Mouse (Mus musculus) T-helper 1 cell (primary cell): Measurements from ENCODE around the gene Hdgfl3.

ENCODE experiments used
- in situ Hi-C: fragments of 300-600 bp; cut with MboI, MseI; formaldehyde crosslinking; loops from one replicate; pipeline ENCODE4 v1.15.1; 2025; ENCODE audit warnings: high pct_unique_total_duplicates

Gene Hdgfl3

DNA sequence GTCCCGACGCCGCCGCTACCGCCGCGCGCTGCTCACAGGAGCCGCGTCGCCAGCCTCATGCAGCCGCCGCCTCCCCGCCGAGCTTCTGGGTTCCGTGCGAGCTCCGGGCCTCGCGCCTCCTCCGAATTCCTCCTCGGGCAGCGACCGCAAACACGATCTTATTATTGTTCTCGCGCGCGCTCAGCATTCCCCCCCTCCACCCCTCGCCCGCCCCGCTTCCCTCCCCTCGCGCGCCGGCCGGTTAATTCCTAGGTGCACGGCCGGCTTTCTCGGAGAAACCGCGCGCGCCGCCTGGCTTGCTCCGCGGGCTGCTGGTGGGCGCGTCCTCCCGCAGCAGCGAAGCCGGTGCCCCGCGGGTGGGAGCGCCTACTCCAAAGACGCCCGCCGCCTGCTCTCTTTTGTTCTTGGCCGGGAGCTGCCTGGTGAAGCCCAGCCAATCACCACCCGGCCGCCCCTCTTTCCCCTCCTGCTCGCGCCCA is at the start of gene Hdgfl3:
Gene Hdgfl3 (minus strand): TSS at position 207 of the 479 bp plus-strand sequence.
- in situ Hi-C loops, result no loop called here

DNA sequence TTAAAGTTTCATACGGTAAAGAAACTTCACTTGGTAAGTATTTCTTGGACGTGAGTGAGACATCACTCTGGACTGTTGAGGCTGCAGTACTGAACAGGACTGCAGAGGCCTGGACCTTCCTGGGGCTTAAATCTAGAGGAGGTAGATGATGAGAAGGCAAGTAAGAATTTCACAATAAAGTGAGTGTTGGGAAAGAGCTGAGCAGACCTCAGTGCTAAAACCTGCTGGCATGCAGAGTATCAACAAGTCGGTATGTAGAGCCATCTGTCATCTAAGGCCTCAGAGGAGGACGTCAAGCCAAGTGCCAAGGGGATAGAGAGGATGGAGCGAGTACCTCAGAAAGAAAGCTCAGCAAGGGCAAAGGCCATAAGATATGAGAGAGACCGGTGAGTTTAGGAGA is 49.4 kb upstream of the Hdgfl3 start:
- in situ Hi-C loops, result no loop called here

DNA sequence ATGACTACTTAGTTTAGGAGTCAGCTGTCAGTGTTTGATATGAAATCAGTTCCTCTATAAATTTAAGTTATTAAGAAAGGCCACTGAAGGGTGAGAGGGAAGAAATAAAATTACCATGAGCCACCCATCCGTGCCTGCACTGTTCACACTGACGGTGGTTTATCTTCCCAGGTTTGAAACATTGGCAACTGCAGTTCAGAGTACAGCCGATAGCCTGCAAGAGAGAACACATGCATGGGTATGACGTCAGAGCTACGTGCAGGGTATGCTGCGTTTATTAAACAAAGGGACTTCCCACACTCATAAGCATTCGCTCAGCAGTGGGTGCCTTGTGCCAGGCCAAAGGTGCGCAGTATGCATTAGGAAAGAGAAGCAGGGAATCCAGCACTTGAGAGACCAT is 44.0 kb upstream of the Hdgfl3 start:
- in situ Hi-C loops, result no loop called here

- in situ Hi-C loops, result no loop called here
Measured at GRCm38 (mm10) chr7:81974616-81975015, 40.3 kb upstream of the Hdgfl3 start.

- in situ Hi-C loops, result no loop called here
Measured at GRCm38 (mm10) chr7:81973939-81974338, 39.7 kb upstream of the Hdgfl3 start.

- in situ Hi-C loops, result no loop called here
Measured at GRCm38 (mm10) chr7:81973339-81973738, 39.1 kb upstream of the Hdgfl3 start.

- in situ Hi-C loops, result no loop called here
Measured at GRCm38 (mm10) chr7:81968975-81969374, 34.7 kb upstream of the Hdgfl3 start.

DNA sequence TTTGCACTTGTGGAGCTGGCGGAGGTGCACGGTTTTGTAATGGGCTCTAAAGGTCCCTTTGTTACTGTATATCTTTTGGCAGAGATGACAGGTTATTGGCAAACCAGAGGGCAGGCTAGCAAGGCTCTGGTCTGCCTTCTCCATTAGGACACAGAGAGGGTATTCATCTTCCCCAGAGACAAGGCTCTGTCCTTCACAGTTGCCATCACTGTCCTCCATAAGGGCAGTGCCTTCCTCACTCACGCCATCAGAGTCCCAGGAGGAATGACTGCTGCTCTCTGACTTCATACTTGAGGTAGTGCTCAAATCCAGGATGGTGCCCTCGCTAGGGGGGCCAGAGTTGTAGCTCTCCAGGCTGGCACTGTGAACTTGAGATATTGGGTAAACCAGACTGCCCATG is 34.2 kb upstream of the Hdgfl3 start:
- in situ Hi-C loops, result no loop called here

- in situ Hi-C loops, result no loop called here
Measured at GRCm38 (mm10) chr7:81966195-81966594, 31.9 kb upstream of the Hdgfl3 start.

- in situ Hi-C loops, result loop anchor here (5.0 to 10.0 kb wide), 2 partner anchors 165 to 303 kb away; no protein-coding TSS in a partner anchor
Measured at GRCm38 (mm10) chr7:81959704-81960103, 25.4 kb upstream of the Hdgfl3 start.

DNA sequence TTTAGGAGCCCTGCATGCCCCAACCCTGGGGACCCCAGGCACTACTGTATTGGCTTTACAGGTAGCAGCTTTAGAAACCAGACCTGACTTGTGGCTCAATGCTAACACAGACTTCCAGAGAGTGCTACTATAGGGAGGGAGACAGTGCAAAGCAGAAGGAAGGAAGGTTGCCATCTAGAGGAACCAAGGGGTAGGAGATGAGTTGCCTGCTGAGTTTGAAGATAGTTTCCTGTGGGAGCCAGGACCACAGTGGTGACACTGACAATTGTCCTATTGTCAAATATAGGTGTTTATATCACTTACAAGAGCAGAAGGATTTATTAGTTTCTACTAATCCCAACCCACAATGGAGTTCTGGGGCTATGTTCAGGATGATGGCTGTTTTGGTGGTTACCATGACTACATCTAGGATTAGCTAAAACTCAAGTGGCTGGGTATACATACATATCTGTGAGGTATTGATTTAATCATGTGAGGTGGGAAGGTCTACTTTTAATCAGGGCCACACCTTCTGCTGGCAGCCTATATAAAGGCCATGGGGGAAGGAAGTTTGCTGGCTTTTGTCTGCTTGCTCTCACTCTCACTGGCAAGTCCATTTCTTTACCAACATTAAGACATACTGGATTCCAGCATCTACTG is 20.1 kb upstream of the Hdgfl3 start:
- in situ Hi-C loops, result loop anchor here (10.0 kb wide), 1 partner anchor 170 kb away; no protein-coding TSS in a partner anchor

DNA sequence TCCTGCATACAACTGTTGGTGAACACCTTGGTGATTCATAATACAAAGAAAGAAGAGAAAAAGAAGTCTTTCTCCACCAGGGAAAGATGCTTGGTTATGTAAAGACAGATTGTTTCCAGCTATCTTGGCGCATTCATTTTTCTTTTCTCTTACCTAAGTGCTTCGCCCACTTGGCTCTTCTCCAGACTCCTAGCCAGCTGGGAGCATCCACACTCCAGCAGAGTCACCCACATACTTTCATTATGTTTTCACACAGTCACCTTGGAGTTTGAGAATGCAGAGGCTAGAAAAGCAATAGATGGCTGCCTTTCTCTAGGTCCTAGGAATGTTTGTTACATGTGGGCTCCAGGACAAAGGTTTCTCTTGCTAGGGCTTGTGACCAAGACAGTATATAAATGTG is 16.2 kb upstream of the Hdgfl3 start:
- in situ Hi-C loops, result loop anchor here (10.0 kb wide), 1 partner anchor 174 kb away; no protein-coding TSS in a partner anchor

- in situ Hi-C loops, result no loop called here
Measured at GRCm38 (mm10) chr7:81945398-81945797, 11.1 kb upstream of the Hdgfl3 start.

DNA sequence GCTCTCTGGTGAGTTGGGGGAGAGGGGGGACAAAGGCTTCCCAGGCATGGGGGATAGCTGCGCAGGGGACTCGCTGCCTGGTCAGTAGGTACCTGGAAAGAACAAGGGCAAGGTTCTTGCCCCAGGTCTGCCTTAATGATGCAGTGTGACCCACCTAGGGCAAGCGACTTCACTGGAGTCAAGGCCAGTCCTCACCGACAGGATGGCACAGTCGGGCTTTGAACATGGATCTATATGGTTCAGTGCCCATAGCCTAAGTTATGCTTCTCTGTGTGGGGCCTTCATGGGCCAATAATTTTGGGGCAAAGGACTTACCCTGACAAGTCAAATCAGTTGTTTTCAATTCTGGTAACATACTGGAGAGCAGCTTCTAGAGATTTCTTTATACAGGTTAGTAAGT is 533 bp upstream of the Hdgfl3 start:
- in situ Hi-C loops, result no loop called here

- in situ Hi-C loops, result no loop called here
Measured at GRCm38 (mm10) chr7:81933601-81934266, 539 bp downstream of the Hdgfl3 start.

- in situ Hi-C loops, result no loop called here
Measured at GRCm38 (mm10) chr7:81933061-81933600, 1.1 kb downstream of the Hdgfl3 start.

DNA sequence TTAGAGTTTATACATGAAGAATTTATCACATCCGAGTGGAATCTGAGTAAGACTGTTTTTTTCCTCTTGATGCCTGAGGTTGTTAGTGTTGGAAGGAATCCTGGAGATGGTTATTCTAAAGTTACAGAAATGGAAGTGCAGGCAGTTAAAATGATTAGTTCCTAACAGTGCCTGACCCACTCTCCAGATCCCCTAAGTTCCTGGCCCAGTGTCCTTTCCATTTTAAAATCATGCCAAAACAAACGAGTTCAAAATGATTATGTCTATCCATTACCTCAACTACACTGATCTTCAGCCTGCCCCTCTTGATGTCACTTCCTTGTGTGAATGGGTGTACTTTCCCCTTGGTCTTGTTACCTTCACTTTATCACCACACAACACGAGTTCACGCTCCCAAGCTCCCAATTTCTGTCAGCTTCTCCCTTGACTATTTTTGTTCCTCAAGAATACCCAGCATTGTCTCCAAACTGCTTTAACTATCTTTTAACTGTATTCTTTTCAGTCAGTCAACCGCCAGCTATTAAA is 1.7 kb downstream of the Hdgfl3 start:
- in situ Hi-C loops, result no loop called here

DNA sequence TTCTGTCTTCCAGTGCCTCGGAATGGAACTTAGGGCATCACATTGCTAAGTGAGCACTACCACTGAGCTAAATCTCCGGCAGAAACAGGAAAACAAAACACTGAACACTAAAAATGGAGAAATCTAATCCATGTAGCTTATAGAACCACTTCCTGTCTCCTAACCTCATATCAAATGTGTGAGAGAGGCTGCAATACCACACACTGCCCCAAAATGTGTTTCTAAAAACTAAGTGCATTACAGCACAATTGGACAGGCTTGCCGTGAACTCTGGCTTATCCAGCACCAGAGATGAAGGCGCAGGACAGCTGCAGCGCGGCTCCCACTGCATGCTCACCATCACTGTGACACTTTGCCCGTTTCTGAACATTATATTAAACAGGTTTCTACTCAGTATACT is 5.3 kb downstream of the Hdgfl3 start:
- in situ Hi-C loops, result no loop called here

GRCm38 (mm10) chr7:81921379-81921952 is 12.8 kb downstream of the Hdgfl3 start:
- in situ Hi-C loops, result no loop called here

DNA sequence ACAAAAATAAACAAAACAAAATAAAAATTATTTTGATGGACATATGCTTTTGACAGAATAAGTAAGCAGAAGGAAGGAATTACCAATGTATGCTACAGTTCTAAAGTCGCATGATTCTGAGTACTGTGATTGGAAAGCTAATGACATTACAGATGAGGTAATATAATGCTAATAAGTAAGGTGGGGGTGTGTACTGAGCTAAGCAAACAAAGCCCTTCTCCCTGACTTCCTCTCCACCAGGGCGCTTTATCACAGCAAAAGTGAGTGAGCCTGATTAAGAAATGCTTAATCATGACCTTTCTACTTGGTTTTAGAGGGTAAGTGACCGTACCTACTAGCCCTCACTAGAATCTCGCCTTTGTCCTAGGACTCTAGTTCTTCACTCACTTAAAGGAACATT is 14.0 kb downstream of the Hdgfl3 start:
- in situ Hi-C loops, result no loop called here

DNA sequence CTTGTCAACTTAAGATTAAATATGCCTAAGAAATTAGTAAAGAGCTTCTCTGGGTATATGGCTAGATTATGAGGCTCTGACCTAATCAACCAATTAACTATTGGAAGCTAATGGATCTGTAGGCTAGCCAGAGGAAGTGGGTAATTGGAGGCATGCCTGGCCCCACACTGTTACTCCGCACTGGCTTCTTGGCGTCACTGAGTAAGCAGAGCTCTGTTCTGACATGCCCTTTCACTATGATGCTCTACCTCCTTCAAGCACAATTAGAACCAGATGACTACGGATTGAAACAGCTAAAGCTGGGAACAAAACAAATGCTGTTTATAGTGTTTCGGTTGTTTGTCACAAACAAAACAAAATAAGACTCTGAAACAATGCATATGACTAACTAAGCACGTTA is 16.0 kb downstream of the Hdgfl3 start:
- in situ Hi-C loops, result no loop called here

DNA sequence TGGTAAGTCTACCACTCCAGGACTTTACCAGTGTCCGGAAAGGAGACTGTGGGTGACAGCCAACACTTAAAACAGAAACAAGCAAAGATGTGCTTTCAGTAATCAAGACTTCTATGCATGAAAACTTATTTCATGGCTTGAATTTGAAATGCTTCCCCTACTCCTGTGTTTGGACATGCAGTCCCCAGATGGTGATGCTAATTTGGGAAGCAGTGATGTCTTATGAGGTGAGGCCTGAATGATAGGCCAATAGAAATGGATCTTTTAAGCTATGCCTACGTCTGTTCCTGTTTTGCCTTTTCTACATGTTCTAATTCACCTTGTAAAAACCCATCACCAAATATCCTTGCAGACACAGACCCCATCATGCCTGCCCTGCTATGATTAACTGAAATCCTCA is 29.3 kb downstream of the Hdgfl3 start:
- in situ Hi-C loops, result no loop called here
